Mouse (Mus musculus) embryonic fibroblast, embryonic 13.5 days (primary cell): ENCODE results near the gene Cfap77.

Experiments
- CTCF ChIP-seq: IDR thresholded peaks from 2 replicates; pipeline ENCODE4 v1.5.1; 2011; ENCODE audit warnings: mild to moderate bottlenecking, control low read depth, low read length, moderate library complexity, borderline replicate concordance; ENCODE audit not compliant: insufficient read depth
- POLR2A ChIP-seq: IDR thresholded peaks from 2 replicates; pipeline ENCODE4 v1.6.1; 2011; ENCODE audit warnings: low read depth, mild to moderate bottlenecking, control low read depth, low read length, moderate library complexity

DNA sequence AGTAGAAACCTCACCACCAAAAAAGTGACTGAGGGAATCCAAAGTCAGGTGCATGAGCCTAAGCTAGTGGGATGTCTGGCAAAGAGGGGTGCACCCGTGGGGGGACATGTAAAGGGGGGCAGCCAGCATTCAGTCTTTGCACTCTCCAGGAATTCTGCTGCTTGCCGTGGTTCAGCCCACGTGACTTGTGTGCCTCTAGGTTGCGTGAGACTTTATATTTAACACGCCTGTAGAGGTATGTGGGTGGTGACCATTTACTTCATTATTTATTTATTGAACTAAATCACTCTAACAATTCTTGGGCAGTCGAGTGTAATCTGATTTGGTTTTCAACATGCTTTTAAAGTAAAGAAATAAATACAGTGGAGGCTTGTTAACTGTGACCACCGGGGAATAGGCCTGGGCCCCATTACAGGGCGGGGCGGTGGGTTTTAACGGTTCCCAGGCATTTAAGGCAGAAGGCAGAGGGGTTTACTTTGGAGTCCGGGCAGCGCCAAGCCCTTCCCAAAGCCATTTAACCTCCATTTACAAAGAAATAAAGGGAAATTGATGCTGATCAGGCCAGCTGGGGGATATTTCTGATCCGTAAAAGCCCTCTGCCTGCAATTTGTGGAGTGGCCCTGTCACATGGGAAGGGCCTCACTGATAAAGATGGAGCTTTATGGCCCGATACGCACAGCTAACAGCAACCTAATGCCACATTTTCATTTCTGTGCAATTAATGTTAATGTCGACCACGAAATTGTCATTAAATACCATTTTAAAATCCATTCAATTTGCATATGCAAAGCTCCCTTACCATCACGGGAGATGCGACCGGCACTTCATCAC is 74.6 kb downstream of the Cfap77 start:
- TF ChIP-seq POLR2A (no peak), CTCF (no peak)
